Mouse (Mus musculus) forebrain, embryonic 11.5 days (tissue): Measurements from ENCODE around the gene Pld2. TPM values are rescaled to one million over a fixed set of nuclear protein-coding genes. Genes with fewer than 3 reads are reported as not detected.

Source experiments
- ATAC-seq: fragments of 200-750 bp; cut with Nextera tagmentation; replicated peaks from 2 replicates; pipeline ENCODE4 v1.8.0; 2017; ENCODE audit warnings: moderate TSS enrichment; ENCODE audit not compliant: low FRiP score
- DNase-seq: peaks from one replicate; pipeline ENCODE4 v3.0.0-alpha.2; 2017; ENCODE audit warnings: low spot score
- H3K27ac ChIP-seq: fragments of 300-500 bp; sonication (generic); 2 replicates; pipeline ENCODE4 v1.5.1; 2014; ENCODE audit warnings: low read depth, low read length
- H3K27me3 ChIP-seq: fragments of 300-500 bp; sonication (generic); 2 replicates; pipeline ENCODE4 v1.6.1; 2014; ENCODE audit warnings: mild to moderate bottlenecking, low read length, mixed read lengths; ENCODE audit not compliant: control insufficient read depth, insufficient read depth
- H3K36me3 ChIP-seq: fragments of 300-500 bp; sonication (generic); 2 replicates; pipeline ENCODE4 v1.6.1; 2014; ENCODE audit warnings: mild to moderate bottlenecking, low read length, moderate library complexity, mixed read lengths; ENCODE audit not compliant: control insufficient read depth, insufficient read depth
- H3K4me1 ChIP-seq: fragments of 300-500 bp; sonication (generic); replicated peaks from 2 replicates; pipeline ENCODE4 v1.6.1; 2014; ENCODE audit warnings: low read length, mixed read lengths; ENCODE audit not compliant: control insufficient read depth, insufficient read depth
- H3K4me2 ChIP-seq: fragments of 300-500 bp; sonication (generic); 2 replicates; pipeline ENCODE4 v1.6.1; 2014; ENCODE audit warnings: low read depth, mild to moderate bottlenecking, low read length, moderate library complexity, mixed read lengths; ENCODE audit not compliant: severe bottlenecking
- H3K4me3 ChIP-seq: fragments of 300-500 bp; sonication (generic); 2 replicates; pipeline ENCODE4 v1.5.1; 2014; ENCODE audit warnings: low read depth, low read length
- H3K9ac ChIP-seq: fragments of 300-500 bp; sonication (generic); 2 replicates; pipeline ENCODE4 v1.6.1; 2014; ENCODE audit warnings: low read length
- H3K9me3 ChIP-seq: fragments of 300-500 bp; sonication (generic); 2 replicates; pipeline ENCODE4 v1.6.1; 2016; ENCODE audit warnings: low read length, mixed read lengths; ENCODE audit not compliant: control insufficient read depth
- WGBS: fragments of 180-500 bp; shearing (Covaris S2); extraction: QIAGEN DNeasy Blood & Tissue Kit; methylation state at CpG from one replicate; pipeline ENCODE4 v1.1.7; 2014; 5-methylcytosine and 5-hydroxymethylcytosine counted together
- polyA plus RNA-seq: library from polyadenylated mRNA; unstranded; fragments of >200 nt; fragmentation: Nextera tagmentation; extraction: Ambion mirVana; gene quantifications from 2 replicates; pipeline ENCODE4 v1.2.1, GENCODE M21; 2014

Gene Pld2
- polyA plus RNA-seq, 1 experiment from 2014 or later: 3.2 TPM

- Histone ChIP-seq H3K4me3 (no peak overlapping the region), H3K4me1 (peaks cover 5% of the 10 kb centered on the region; the same call in 1 of the 2 replicates), H3K27ac (peak overlapping the region; percentile 41; the same call in 1 of the 2 replicates), H3K36me3 (no peaks in the 10 kb centered on the region), H3K27me3 (no peaks in the 10 kb centered on the region), H3K9ac (no peak overlapping the region; the same call in 1 of the 2 replicates), H3K4me2 (no peak overlapping the region), H3K9me3 (no peaks in the 10 kb centered on the region)
- ATAC-seq: no peak
- WGBS: 57% methylated on average over 7 of the region's 7 CpGs
- DNase-seq: no peak
Measured at GRCm38 (mm10) chr11:70585457-70585856, 45.6 kb downstream of the Pld2 start.

GRCm38 (mm10) chr11:70586261-70586660 is 46.4 kb downstream of the Pld2 start:
- ATAC-seq: no peak
- H3K4me3 ChIP-seq: no peak overlapping the region
- 92% methylated on average over 3 of the region's 3 CpGs for WGBS
- H3K9me3 ChIP-seq: no peaks in the 10 kb centered on the region
- no peaks in the 10 kb centered on the region for H3K27me3 ChIP-seq
- H3K4me2 ChIP-seq: no peak overlapping the region
- no peak overlapping the region for H3K9ac ChIP-seq
- H3K4me1 ChIP-seq: peaks cover 5% of the 10 kb centered on the region; the same call in 1 of the 2 replicates
- no peak for DNase-seq
- no peaks in the 10 kb centered on the region for H3K36me3 ChIP-seq
- H3K27ac ChIP-seq: no peak overlapping the region

GRCm38 (mm10) chr11:70586954-70587353 is 47.1 kb downstream of the Pld2 start:
- Histone ChIP-seq H3K4me1 (peaks cover 5% of the 10 kb centered on the region; the same call in 1 of the 2 replicates), H3K4me3 (no peak overlapping the region), H3K4me2 (no peak overlapping the region), H3K9me3 (no peaks in the 10 kb centered on the region), H3K9ac (no peak overlapping the region), H3K27ac (no peak overlapping the region), H3K27me3 (no peaks in the 10 kb centered on the region), H3K36me3 (no peaks in the 10 kb centered on the region)
- DNase-seq (no peak), ATAC-seq (no peak)
- 87% methylated on average over 5 of the region's 5 CpGs for WGBS

- Histone ChIP-seq H3K36me3 (no peaks in the 10 kb centered on the region), H3K9me3 (no peaks in the 10 kb centered on the region), H3K4me2 (no peak overlapping the region), H3K27me3 (no peaks in the 10 kb centered on the region), H3K4me3 (no peak overlapping the region), H3K9ac (no peak overlapping the region), H3K4me1 (no peaks in the 10 kb centered on the region), H3K27ac (no peak overlapping the region)
- ATAC-seq (no peak), DNase-seq (no peak)
- WGBS: 81% methylated on average over 1 of the region's 1 CpGs
Measured at GRCm38 (mm10) chr11:70591733-70592132, 51.9 kb downstream of the Pld2 start.

GRCm38 (mm10) chr11:70594253-70594989 is 54.6 kb downstream of the Pld2 start:
- no peak for ATAC-seq
- Histone ChIP-seq H3K27me3 (no peaks in the 10 kb centered on the region), H3K4me1 (no peaks in the 10 kb centered on the region), H3K9ac (no peak overlapping the region), H3K9me3 (no peaks in the 10 kb centered on the region), H3K27ac (no peak overlapping the region), H3K4me3 (no peak overlapping the region), H3K36me3 (no peaks in the 10 kb centered on the region), H3K4me2 (no peak overlapping the region)
- 89% methylated on average over 15 of the region's 15 CpGs for WGBS
- no peak for DNase-seq

- WGBS: 86% methylated on average over 2 of the region's 2 CpGs
- ATAC-seq: no peak
- no peak overlapping the region for H3K27ac ChIP-seq
Measured at GRCm38 (mm10) chr11:70595638-70596037, 55.8 kb downstream of the Pld2 start.

GRCm38 (mm10) chr11:70596094-70596493 is 56.2 kb downstream of the Pld2 start:
- H3K4me2 ChIP-seq: no peak overlapping the region
- DNase-seq (no peak), ATAC-seq (0 out of 2 replicates have a peak, but pooled peaks have one; percentile 33)
- no peaks in the 10 kb centered on the region for H3K4me1 ChIP-seq
- H3K36me3 ChIP-seq: no peaks in the 10 kb centered on the region
- WGBS: 46% methylated on average over 4 of the region's 4 CpGs
- no peaks in the 10 kb centered on the region for H3K9me3 ChIP-seq
- peak overlapping the region; percentile 34; the same call in 1 of the 2 replicates for H3K27ac ChIP-seq
- H3K4me3 ChIP-seq: no peak overlapping the region
- H3K27me3 ChIP-seq: no peaks in the 10 kb centered on the region
- H3K9ac ChIP-seq: 0 out of 2 replicates have a peak overlapping the region, but pooled peaks have one; percentile 20

More at GRCm38 (mm10) chr11:70595638-70596037, 55.8 kb downstream of the Pld2 start:
- Histone ChIP-seq H3K4me2 (no peak overlapping the region), H3K36me3 (no peaks in the 10 kb centered on the region), H3K4me1 (no peaks in the 10 kb centered on the region), H3K9ac (no peak overlapping the region), H3K4me3 (no peak overlapping the region), H3K27me3 (no peaks in the 10 kb centered on the region), H3K9me3 (no peaks in the 10 kb centered on the region)
- DNase-seq: no peak

- Histone ChIP-seq H3K27ac (no peak overlapping the region), H3K9ac (no peak overlapping the region), H3K9me3 (no peaks in the 10 kb centered on the region), H3K4me2 (no peak overlapping the region), H3K36me3 (no peaks in the 10 kb centered on the region; the same call in 1 of the 2 replicates), H3K4me3 (no peak overlapping the region), H3K27me3 (no peaks in the 10 kb centered on the region), H3K4me1 (no peaks in the 10 kb centered on the region)
- ATAC-seq: no peak
- WGBS: 88% methylated on average over 6 of the region's 6 CpGs
- DNase-seq: no peak
Measured at GRCm38 (mm10) chr11:70597301-70597700, 57.4 kb downstream of the Pld2 start.
